Mouse (Mus musculus) C2C12 (cell line): ENCODE measurements around the gene Gse1. TPM values are rescaled to one million over a fixed set of nuclear protein-coding genes. Genes with fewer than 3 reads are reported as not detected.

Source experiments
- H3K27me3 ChIP-seq: one replicate; pipeline ENCODE4 v1.6.1; 2011; ENCODE audit not compliant: control insufficient read depth, insufficient read depth, insufficient read length
- H3K36me3 ChIP-seq: one replicate; pipeline ENCODE4 v1.6.1; 2011; ENCODE audit not compliant: control insufficient read depth, insufficient read depth
- H3K4me3 ChIP-seq: one replicate; pipeline ENCODE4 v1.5.1; 2011; ENCODE audit warnings: mild to moderate bottlenecking, control low read depth; ENCODE audit not compliant: poor library complexity, insufficient read depth, severe bottlenecking
- H3K79me2 ChIP-seq: one replicate; pipeline ENCODE4 v1.6.1; 2011; ENCODE audit not compliant: control insufficient read depth, insufficient read depth
- H3K79me3 ChIP-seq: one replicate; pipeline ENCODE4 v1.6.1; 2011; ENCODE audit warnings: low read depth, control low read depth
- H3ac ChIP-seq: one replicate; pipeline ENCODE3; 2011; ENCODE audit warnings: low read depth; ENCODE audit not compliant: control insufficient read depth, insufficient read length
- CEBPB ChIP-seq: IDR thresholded peaks from one replicate; pipeline ENCODE4 v1.6.1; 2011; ENCODE audit warnings: low read depth, mild to moderate bottlenecking, control low read depth, moderate library complexity
- CTCF ChIP-seq: IDR thresholded peaks from one replicate; pipeline ENCODE4 v1.5.1; 2011; ENCODE audit not compliant: control insufficient read depth, insufficient read depth, insufficient read length
- FOSL1 ChIP-seq: IDR thresholded peaks from one replicate; pipeline ENCODE4 v1.8.0; 2011; ENCODE audit warnings: mild to moderate bottlenecking, low read length; ENCODE audit not compliant: poor library complexity, insufficient read depth, severe bottlenecking
- MAX ChIP-seq: IDR thresholded peaks from one replicate; pipeline ENCODE4 v1.6.1; 2011; ENCODE audit warnings: mild to moderate bottlenecking, control low read depth
- MYOD1 ChIP-seq: IDR thresholded peaks from one replicate; pipeline ENCODE4 v1.6.1; 2011; ENCODE audit warnings: low read depth; ENCODE audit not compliant: control insufficient read depth, insufficient read length
- MYOG ChIP-seq: IDR thresholded peaks from one replicate; pipeline ENCODE4 v1.6.1; 2011; ENCODE audit not compliant: control insufficient read depth, insufficient read length; ENCODE audit errors: extremely low read depth
- USF1 ChIP-seq: IDR thresholded peaks from one replicate; pipeline ENCODE4 v1.6.1; 2011; ENCODE audit warnings: low read depth, mild to moderate bottlenecking, control low read depth, moderate library complexity
- polyA plus RNA-seq: library from polyadenylated mRNA; unstranded; fragments of >200 nt; fragmentation: generic; extraction: Trizol; gene quantifications from one replicate; pipeline ENCODE4 v1.2.1, GENCODE M21; 2012; ENCODE audit warnings: missing spikeins

The Gse1 gene
- polyA plus RNA-seq, 1 experiment: 15.6 TPM

- no peaks in the 10 kb centered on the region for H3K27me3 ChIP-seq
- H3K79me2 ChIP-seq: no peaks in the 10 kb centered on the region
- H3K36me3 ChIP-seq: no peaks in the 10 kb centered on the region
- TF ChIP-seq FOSL1 (no peak), MAX (no peak), CTCF (no peak), MYOD1 (no peak), USF1 (peak; percentile 44), MYOG (no peak), CEBPB (no peak)
- no peak overlapping the region for H3K4me3 ChIP-seq
- no peaks in the 10 kb centered on the region for H3K79me3 ChIP-seq
- no peak overlapping the region for H3ac ChIP-seq
Measured at GRCm38 (mm10) chr8:120190810-120191413, 37.3 kb upstream of the Gse1 start.

- Histone ChIP-seq H3K79me2 (no peaks in the 10 kb centered on the region), H3K79me3 (no peaks in the 10 kb centered on the region), H3K36me3 (no peaks in the 10 kb centered on the region), H3K27me3 (no peaks in the 10 kb centered on the region), H3ac (no peak overlapping the region), H3K4me3 (no peak overlapping the region)
- no peak for TF ChIP-seq MAX
- no peak for TF ChIP-seq FOSL1
- no peak for TF ChIP-seq CTCF
- TF ChIP-seq MYOG: no peak
Measured at GRCm38 (mm10) chr8:120191633-120192032, 36.6 kb upstream of the Gse1 start.

- TF ChIP-seq MYOG (no peak), USF1 (no peak), MAX (no peak), CEBPB (no peak), FOSL1 (no peak), CTCF (no peak), MYOD1 (no peak)
- Histone ChIP-seq H3K79me2 (no peaks in the 10 kb centered on the region), H3K36me3 (no peaks in the 10 kb centered on the region), H3K27me3 (no peaks in the 10 kb centered on the region), H3K4me3 (no peak overlapping the region), H3ac (no peak overlapping the region), H3K79me3 (no peaks in the 10 kb centered on the region)
Measured at GRCm38 (mm10) chr8:120192118-120192517, 36.1 kb upstream of the Gse1 start.

- Histone ChIP-seq H3K79me3 (no peaks in the 10 kb centered on the region), H3K27me3 (no peaks in the 10 kb centered on the region), H3ac (no peak overlapping the region), H3K4me3 (no peak overlapping the region), H3K79me2 (no peaks in the 10 kb centered on the region), H3K36me3 (no peaks in the 10 kb centered on the region)
- TF ChIP-seq CEBPB (no peak), MAX (no peak), MYOG (no peak), MYOD1 (no peak), FOSL1 (no peak), CTCF (no peak), USF1 (no peak)
Measured at GRCm38 (mm10) chr8:120201351-120201750, 26.9 kb upstream of the Gse1 start.

DNA sequence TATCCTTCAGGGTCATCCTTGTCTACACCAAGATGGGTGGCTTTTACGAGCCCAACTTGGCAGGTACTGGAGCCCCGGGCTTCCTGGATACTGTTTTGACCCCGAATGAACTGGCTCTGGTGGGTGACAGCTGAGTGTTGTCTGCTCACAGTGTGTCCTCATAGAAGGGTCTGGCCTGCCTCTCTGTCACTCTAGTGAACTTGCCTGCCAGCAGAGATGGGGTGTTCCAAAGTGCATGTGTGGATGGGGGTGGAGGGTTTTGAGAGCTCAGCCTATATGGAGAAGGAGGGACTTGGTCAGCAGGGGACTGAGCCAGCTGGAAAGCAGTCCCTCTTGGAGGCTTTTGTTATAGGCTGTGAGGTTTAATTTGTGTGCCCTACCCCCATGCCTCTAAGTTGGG lies 25.7 kb upstream of the Gse1 start:
- no peaks in the 10 kb centered on the region for H3K79me2 ChIP-seq
- H3K27me3 ChIP-seq: no peaks in the 10 kb centered on the region
- no peaks in the 10 kb centered on the region for H3K36me3 ChIP-seq
- TF ChIP-seq CTCF (no peak), USF1 (no peak), MYOG (no peak), MYOD1 (no peak), CEBPB (no peak)
- H3K79me3 ChIP-seq: no peaks in the 10 kb centered on the region
- H3K4me3 ChIP-seq: no peak overlapping the region
- no peak overlapping the region for H3ac ChIP-seq

DNA sequence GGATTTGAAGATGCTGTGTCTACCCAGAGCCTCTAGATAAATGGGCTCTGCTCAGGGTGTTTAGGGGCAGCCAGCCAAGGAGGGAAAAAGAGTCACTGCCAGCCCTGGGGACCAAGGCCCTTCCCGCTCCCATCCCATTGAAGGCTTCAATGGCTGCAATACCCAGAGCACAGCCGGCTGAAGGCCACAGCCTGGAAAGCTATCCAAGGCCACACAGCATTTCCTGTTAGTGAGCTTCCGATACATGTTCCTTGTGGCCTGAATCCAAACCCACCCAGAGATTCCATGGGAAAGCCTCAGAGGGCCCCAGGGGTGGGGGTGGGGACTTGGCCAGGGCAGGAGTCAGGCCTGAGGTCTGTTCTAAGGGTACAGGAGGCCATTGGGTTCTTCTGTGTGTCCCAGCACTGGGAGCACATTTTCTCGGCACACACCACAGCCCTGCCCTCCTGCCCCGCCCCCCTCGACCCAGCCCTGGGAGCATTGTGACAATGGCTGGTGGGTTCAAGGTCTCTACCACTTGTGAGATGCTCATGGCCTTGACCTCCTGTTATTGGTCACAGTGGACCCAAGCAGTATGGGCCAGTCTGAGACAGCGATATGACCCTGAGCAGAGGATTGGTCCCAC lies 23.4 kb upstream of the Gse1 start:
- Histone ChIP-seq H3K79me2 (no peaks in the 10 kb centered on the region), H3K4me3 (no peak overlapping the region), H3K79me3 (no peaks in the 10 kb centered on the region), H3ac (no peak overlapping the region), H3K36me3 (no peaks in the 10 kb centered on the region), H3K27me3 (no peaks in the 10 kb centered on the region)
- TF ChIP-seq FOSL1: no peak
- TF ChIP-seq MAX: no peak
- TF ChIP-seq MYOG: no peak
- TF ChIP-seq CTCF: no peak
- TF ChIP-seq MYOD1: no peak
- TF ChIP-seq USF1: no peak
- TF ChIP-seq CEBPB: no peak
